Mouse (Mus musculus) liver (tissue): Measurements from ENCODE around the gene Ttll7.

Experiments used
- DNase-seq: peaks from one replicate; pipeline ENCODE4 v3.0.0-alpha.2; 2020; ENCODE audit warnings: mixed read lengths

Gene Ttll7

GRCm38 (mm10) chr3:146851966-146852891, at the start of gene Ttll7:
Gene Ttll7 (plus strand): TSS chr3:146852367.
- peak; percentile 68 for DNase-seq

- peak; percentile 32 for DNase-seq
These were observed 39.9 kb upstream of the Ttll7 start for GRCm38 (mm10) chr3:146812041-146812878.

GRCm38 (mm10) chr3:146812901-146813393, 39.2 kb upstream of the Ttll7 start, which contains the start of gene Prkacb:
Gene Prkacb (minus strand): TSS chr3:146812990.
- peak; percentile 84 for DNase-seq

GRCm38 (mm10) chr3:146813624-146814023, 38.5 kb upstream of the Ttll7 start:
- no peak for DNase-seq

- no peak for DNase-seq
These were observed 31.4 kb upstream of the Ttll7 start for GRCm38 (mm10) chr3:146820718-146821117.

- no peak for DNase-seq
These were observed 9.4 kb upstream of the Ttll7 start for GRCm38 (mm10) chr3:146842766-146843165.

- DNase-seq: no peak
These were observed 8.7 kb upstream of the Ttll7 start for GRCm38 (mm10) chr3:146843470-146843869.

GRCm38 (mm10) chr3:146846237-146846636, 5.9 kb upstream of the Ttll7 start:
- DNase-seq: no peak

GRCm38 (mm10) chr3:146848112-146848511, 4.1 kb upstream of the Ttll7 start:
- DNase-seq: no peak

GRCm38 (mm10) chr3:146849360-146849759, 2.8 kb upstream of the Ttll7 start:
- DNase-seq: no peak

- no peak for DNase-seq
These were observed 2.4 kb downstream of the Ttll7 start for GRCm38 (mm10) chr3:146854473-146855087.

- no peak for DNase-seq
These were observed 5.2 kb downstream of the Ttll7 start for GRCm38 (mm10) chr3:146857373-146857772.

- DNase-seq: no peak
These were observed 8.1 kb downstream of the Ttll7 start for GRCm38 (mm10) chr3:146860308-146860707.

- DNase-seq: peak; percentile 12
These were observed 14.4 kb downstream of the Ttll7 start for GRCm38 (mm10) chr3:146866563-146866962.

- DNase-seq: no peak
These were observed 19.8 kb downstream of the Ttll7 start for GRCm38 (mm10) chr3:146871954-146872353.

GRCm38 (mm10) chr3:146875929-146876328, 23.8 kb downstream of the Ttll7 start:
- no peak for DNase-seq

GRCm38 (mm10) chr3:146893931-146894330, 41.8 kb downstream of the Ttll7 start:
- DNase-seq: no peak

- no peak for DNase-seq
These were observed 44.4 kb downstream of the Ttll7 start for GRCm38 (mm10) chr3:146896581-146896980.

- DNase-seq: peak; percentile 9
These were observed 47.9 kb downstream of the Ttll7 start for GRCm38 (mm10) chr3:146900094-146900493.

GRCm38 (mm10) chr3:146901729-146902128, 49.6 kb downstream of the Ttll7 start:
- no peak for DNase-seq

GRCm38 (mm10) chr3:146905606-146906005, 53.4 kb downstream of the Ttll7 start:
- DNase-seq: no peak

GRCm38 (mm10) chr3:146908922-146909321, 56.8 kb downstream of the Ttll7 start:
- DNase-seq: no peak

GRCm38 (mm10) chr3:146913107-146913506, 60.9 kb downstream of the Ttll7 start:
- no peak for DNase-seq
